ENCODE assay signal across 8 mouse cellular contexts in the genomic region with DNA sequence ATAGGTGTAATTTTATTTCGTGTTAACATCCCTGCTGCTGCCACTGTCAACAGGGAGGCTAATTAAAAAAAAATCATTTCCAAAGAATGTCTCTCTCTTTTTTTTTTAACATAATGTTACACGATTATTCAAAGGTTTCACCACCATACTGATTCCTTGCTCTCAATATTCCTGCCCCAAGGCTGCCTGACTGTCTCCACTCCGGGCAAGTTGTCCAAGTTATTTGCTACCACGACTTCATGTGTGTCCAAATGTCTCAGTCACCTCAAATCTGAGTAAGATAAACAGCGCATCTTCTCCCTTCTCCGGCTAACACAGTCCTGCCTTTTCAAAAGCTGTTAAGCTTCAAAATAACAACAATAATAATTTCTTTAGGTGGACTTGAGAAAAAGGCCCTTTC.
A peak's percentile ranks its signal among the peaks of the same experiment; 100 is the strongest.
DNase-seq lines count a peak whose midpoint lies in the region; ATAC-seq and TF ChIP-seq lines count a peak whose summit lies in the region.

No protein-coding gene starts in this region.

- ATAC-seq in lung, embryonic 15.5 days (ENCODE audit: borderline replicate concordance, extremely low read depth, low FRiP score, low TSS enrichment), result no peak
- ATAC-seq in intestine, embryonic 16.5 days, result no peak
- no peak for ATAC-seq in stomach, embryonic 14.5 days (ENCODE audit: insufficient number of reproducible peaks, insufficient read depth, low FRiP score, low read depth)

- peak overlapping the region; percentile 78 for H3K4me2 ChIP-seq in lung, embryonic 15.5 days
- peak overlapping the region; percentile 74 for H3K4me2 ChIP-seq in intestine, embryonic 16.5 days (ENCODE audit: low read depth, low read length)
- peak overlapping the region; percentile 78 for H3K4me2 ChIP-seq in stomach, embryonic 14.5 days (replicated peaks; ENCODE audit: low read depth, low read length)

- TF ChIP-seq POLR2A in embryonic fibroblast, embryonic 13.5 days (IDR thresholded peaks at IDR 0.05; ENCODE audit: low read depth, low read length), result no peak

- H3K27ac ChIP-seq in lung, embryonic 15.5 days, result peak overlapping the region; percentile 98
- H3K27ac ChIP-seq in embryonic fibroblast, embryonic 13.5 days (ENCODE audit: insufficient read depth, low read length), result peak overlapping the region; percentile 91
- H3K27ac ChIP-seq in intestine, embryonic 16.5 days (ENCODE audit: low read length), result no peak overlapping the region
- H3K27ac ChIP-seq in stomach, embryonic 14.5 days (ENCODE audit: low read length), result peak overlapping the region; percentile 95

- peaks cover 17% of the 10 kb centered on the region for H3K4me1 ChIP-seq in lung, embryonic 15.5 days
- peaks cover 3% of the 10 kb centered on the region; the same call in 1 of the 2 replicates for H3K4me1 ChIP-seq in embryonic fibroblast, embryonic 13.5 days (ENCODE audit: control insufficient read depth, insufficient read depth, low read length)
- H3K4me1 ChIP-seq in intestine, embryonic 16.5 days (ENCODE audit: control insufficient read depth, insufficient read depth, low read length), result peaks cover 6% of the 10 kb centered on the region; the same call in 1 of the 2 replicates
- H3K4me1 ChIP-seq in stomach, embryonic 14.5 days (ENCODE audit: control insufficient read depth, insufficient read depth, low read length), result peaks cover 5% of the 10 kb centered on the region; the same call in 1 of the 2 replicates

- 6% methylated on average over 6 of the region's 6 CpGs for WGBS in lung, embryonic 15.5 days
- WGBS in intestine, embryonic 16.5 days, result 24% methylated on average over 6 of the region's 6 CpGs
- 13% methylated on average over 6 of the region's 6 CpGs for WGBS in stomach, embryonic 14.5 days

- no peaks in the 10 kb centered on the region for H3K9me3 ChIP-seq in lung, embryonic 15.5 days
- no peaks in the 10 kb centered on the region for H3K9me3 ChIP-seq in intestine, embryonic 16.5 days (ENCODE audit: control insufficient read depth, low read length)
- no peaks in the 10 kb centered on the region for H3K9me3 ChIP-seq in stomach, embryonic 14.5 days (ENCODE audit: control insufficient read depth, low read depth, low read length)

- H3K36me3 ChIP-seq in lung, embryonic 15.5 days, result no peaks in the 10 kb centered on the region
- no peaks in the 10 kb centered on the region for H3K36me3 ChIP-seq in intestine, embryonic 16.5 days (ENCODE audit: control insufficient read depth, insufficient read depth, low read length)
- no peaks in the 10 kb centered on the region; the same call in 1 of the 2 replicates for H3K36me3 ChIP-seq in stomach, embryonic 14.5 days (ENCODE audit: control insufficient read depth, insufficient read depth, low read length)

- TF ChIP-seq CTCF in embryonic fibroblast, embryonic 13.5 days (IDR thresholded peaks at IDR 0.05; ENCODE audit: borderline replicate concordance, insufficient read depth, low read length), result no peak

- DNase-seq in lung, postnatal 36 days, result no peak
- no peak for DNase-seq in right cerebral cortex, postnatal 10 days (ENCODE audit: low spot score in 2 of 2)
- DNase-seq in cerebellum, postnatal 4 days (ENCODE audit: low spot score in 2 of 2), result no peak
- DNase-seq in frontal cortex, postnatal 14 days (ENCODE audit: low spot score in 2 of 2), result no peak

- H3K4me3 ChIP-seq in lung, embryonic 15.5 days, result peak overlapping the region; percentile 76
- H3K4me3 ChIP-seq in embryonic fibroblast, embryonic 13.5 days (ENCODE audit: insufficient read depth, low read length), result peak overlapping the region; percentile 93
- H3K4me3 ChIP-seq in intestine, embryonic 16.5 days (ENCODE audit: low read length), result peak overlapping the region; percentile 55
- H3K4me3 ChIP-seq in stomach, embryonic 14.5 days (ENCODE audit: low read depth, low read length), result peak overlapping the region; percentile 67

- H3K27me3 ChIP-seq in lung, embryonic 15.5 days, result no peaks in the 10 kb centered on the region
- peaks cover 20% of the 10 kb centered on the region; the same call in 1 of the 2 replicates for H3K27me3 ChIP-seq in intestine, embryonic 16.5 days (replicated peaks; ENCODE audit: control insufficient read depth, insufficient read depth, low read length)
- no peaks in the 10 kb centered on the region for H3K27me3 ChIP-seq in stomach, embryonic 14.5 days (ENCODE audit: control insufficient read depth, insufficient read depth, low read length)

- H3K9ac ChIP-seq in lung, embryonic 15.5 days, result peak overlapping the region; percentile 95
- no peak overlapping the region for H3K9ac ChIP-seq in intestine, embryonic 16.5 days (ENCODE audit: low read depth, low read length)
- peak overlapping the region; percentile 92 for H3K9ac ChIP-seq in stomach, embryonic 14.5 days (replicated peaks; ENCODE audit: low read depth, low read length)
